Mouse (Mus musculus) left cerebral cortex, postnatal 36 days (tissue): ENCODE results near the gene Cdk5rap2. TPM values are rescaled to one million over a fixed set of nuclear protein-coding genes. Genes with fewer than 3 reads are reported as not detected.

Experiments
- DNase-seq, 2 experiments: peaks; one replicate each; pipeline ENCODE4 v3.0.0; 2021 to 2022; ENCODE audit warnings: low spot score in 2 of 2, mixed read lengths in 1 of 2
- intact Hi-C: fragments of 180-260 bp; cut with DNase I; formaldehyde crosslinking; loops from one replicate; pipeline ENCODE4 v1.15.1; 2025
- total RNA-seq, 2 experiments: library from RNA; stranded (reverse); gene quantifications; 2 replicates each; pipeline ENCODE4 v1.2.3; 2021

The Cdk5rap2 gene
- total RNA-seq, 2 experiments from 2014 or later: 6.8 to 10.0 TPM

DNA sequence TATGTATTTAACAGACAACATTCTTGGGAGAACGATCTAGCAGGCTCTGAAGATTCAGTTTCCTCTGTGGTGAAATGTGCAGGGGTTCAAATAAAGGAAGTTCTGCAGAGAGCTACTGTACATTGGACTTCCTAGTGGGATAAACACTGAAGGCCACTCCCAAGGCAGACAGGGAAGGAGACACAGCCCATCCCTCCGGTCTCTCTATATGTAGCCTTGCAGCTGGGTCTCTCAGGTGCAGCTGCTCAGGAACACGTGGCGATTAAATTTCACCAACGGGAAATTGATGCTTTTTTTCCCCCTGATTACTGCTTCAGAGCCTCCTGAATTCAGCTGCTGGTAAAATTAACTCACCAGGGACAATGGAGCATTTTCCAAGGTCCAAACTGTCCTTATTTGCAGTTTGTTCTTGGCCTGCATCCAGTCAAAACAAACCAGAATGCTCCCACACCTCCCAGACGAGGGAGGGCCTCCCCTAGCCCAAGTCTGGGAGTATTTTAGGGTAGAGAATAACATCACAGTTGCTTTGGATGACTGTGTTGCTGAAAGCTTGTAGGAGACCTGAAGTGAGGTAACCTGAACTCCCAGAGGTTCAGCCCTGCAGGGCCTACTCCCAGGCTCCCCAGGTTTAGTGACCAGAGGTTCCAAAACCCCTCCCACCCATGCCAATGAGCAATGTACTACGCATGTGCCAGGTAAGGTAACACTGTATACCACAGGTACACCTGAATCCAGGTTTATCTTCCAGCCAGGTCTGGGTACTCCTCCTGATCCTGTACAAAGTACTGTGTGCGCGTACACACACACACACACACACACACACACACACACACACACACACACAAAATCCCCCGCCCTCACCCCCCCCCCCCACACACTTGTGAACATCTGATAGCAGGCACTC lies 189.7 kb downstream of the Cdk5rap2 start:
- intact Hi-C loops: no loop called here
- peak; percentile 44 to 52 for DNase-seq

DNA sequence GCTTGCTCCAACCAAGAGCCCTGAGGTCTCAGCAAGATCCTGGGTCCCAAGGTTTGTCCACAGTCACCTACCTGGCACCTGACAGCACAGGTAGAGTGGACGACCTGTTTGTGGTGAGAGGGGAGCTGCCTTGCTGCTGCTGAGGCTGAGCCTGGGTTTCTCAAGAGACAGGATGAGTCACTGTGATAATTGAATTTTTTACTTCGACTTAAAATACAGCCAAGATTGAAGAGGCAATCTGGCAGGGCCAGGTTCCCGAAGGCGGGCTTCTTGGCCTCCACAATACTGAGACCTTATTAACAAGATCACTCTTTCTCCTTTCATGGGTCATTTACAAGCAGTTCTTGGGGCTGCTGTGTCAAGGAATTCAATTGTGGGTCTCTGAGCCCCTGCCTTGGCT lies 190.5 kb downstream of the Cdk5rap2 start:
- intact Hi-C loops: no loop called here
- peak in 1 of 2 experiments; percentile 40 for DNase-seq

DNA sequence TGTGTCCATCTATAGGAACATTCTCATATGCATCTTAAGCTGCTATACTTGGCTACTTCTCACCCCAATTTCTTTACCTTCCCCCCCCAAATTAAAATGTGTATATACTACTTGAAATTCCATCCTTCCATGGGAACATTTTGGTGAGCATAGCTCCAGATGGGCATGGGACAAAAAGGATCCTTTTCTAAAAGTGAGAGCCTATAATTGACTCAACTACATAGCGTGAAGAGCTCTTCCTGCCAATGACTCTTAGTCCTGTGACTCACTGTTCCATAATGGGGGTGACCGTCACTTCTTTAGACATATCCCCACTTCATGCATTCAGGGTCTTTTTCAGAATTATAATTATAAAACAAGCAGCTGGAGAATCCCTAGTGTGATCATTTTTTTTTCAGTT lies 224.3 kb downstream of the Cdk5rap2 start:
- intact Hi-C loops: loop anchor here (2.0 kb wide), 1 partner anchor 73 kb away; no protein-coding TSS in a partner anchor
- peak; percentile 36 to 42 for DNase-seq

Other genes starting within 250 kb of the Cdk5rap2 start
- gene Megf9, start 124.6 kb upstream of the Cdk5rap2 start, total RNA-seq: 100 to 1,000 TPM; 106 to 122 TPM